Mouse (Mus musculus) myocyte (in vitro differentiated cells): ENCODE data around the gene Ddx47. TPM values are rescaled to one million over a fixed set of nuclear protein-coding genes. Genes with fewer than 3 reads are reported as not detected.

Source experiments
- H3K27me3 ChIP-seq: one replicate; pipeline ENCODE4 v1.6.1; 2011; ENCODE audit not compliant: control insufficient read depth, insufficient read depth, insufficient read length
- H3K36me3 ChIP-seq: one replicate; pipeline ENCODE4 v1.6.1; 2011; ENCODE audit not compliant: control insufficient read depth, insufficient read depth
- H3K4me2 ChIP-seq: one replicate; pipeline ENCODE4 v1.6.1; 2011; ENCODE audit warnings: low read depth, control low read depth
- H3K4me3 ChIP-seq: one replicate; pipeline ENCODE4 v1.5.1; 2011; ENCODE audit warnings: mild to moderate bottlenecking, control low read depth, moderate library complexity
- H3K79me2 ChIP-seq: one replicate; pipeline ENCODE4 v1.6.1; 2011; ENCODE audit not compliant: control insufficient read depth, insufficient read depth
- H3ac ChIP-seq: one replicate; pipeline ENCODE4 v1.6.1; 2011; ENCODE audit not compliant: control insufficient read depth, insufficient read length
- CEBPB ChIP-seq: IDR thresholded peaks from 2 replicates; pipeline ENCODE4 v1.6.1; 2011; ENCODE audit warnings: mild to moderate bottlenecking, moderate library complexity; ENCODE audit not compliant: poor library complexity, insufficient read depth, severe bottlenecking
- E2F4 ChIP-seq: IDR thresholded peaks from one replicate; pipeline ENCODE4 v1.6.1; 2011; ENCODE audit warnings: mild to moderate bottlenecking, control low read depth, moderate library complexity; ENCODE audit not compliant: insufficient read depth
- MAX ChIP-seq: IDR thresholded peaks from one replicate; pipeline ENCODE4 v1.6.1; 2011; ENCODE audit warnings: low read depth, mild to moderate bottlenecking, control low read depth
- MYOD1 ChIP-seq, 3 experiments: IDR thresholded peaks; one replicate each; pipeline ENCODE4 v1.6.1; 2011; ENCODE audit warnings: control low read depth in 2 of 3, low read depth in 2 of 3, mild to moderate bottlenecking in 2 of 3, moderate library complexity in 1 of 3; ENCODE audit not compliant: insufficient read length in 2 of 3, control insufficient read depth in 1 of 3
- MYOG ChIP-seq, 3 experiments: IDR thresholded peaks; one replicate each; pipeline ENCODE4 v1.6.1; 2011; ENCODE audit warnings: control low read depth in 2 of 3, low read depth in 2 of 3, mild to moderate bottlenecking in 2 of 3; ENCODE audit not compliant: insufficient read length in 2 of 3, control insufficient read depth in 1 of 3, insufficient read depth in 1 of 3
- POLR2A ChIP-seq: IDR thresholded peaks from one replicate; pipeline ENCODE4 v1.6.1; 2011; ENCODE audit warnings: low read depth, mild to moderate bottlenecking, control low read depth, moderate library complexity; ENCODE audit not compliant: insufficient read length
- POLR2AphosphoS2 ChIP-seq: IDR thresholded peaks from one replicate; pipeline ENCODE4 v1.6.1; 2011; ENCODE audit warnings: low read depth, control low read depth; ENCODE audit not compliant: insufficient read length
- REST ChIP-seq: IDR thresholded peaks from one replicate; pipeline ENCODE4 v1.6.1; 2011; ENCODE audit warnings: mild to moderate bottlenecking, control low read depth, moderate library complexity; ENCODE audit not compliant: insufficient read depth, insufficient read length
- SRF ChIP-seq: IDR thresholded peaks from one replicate; pipeline ENCODE4 v1.6.1; 2011; ENCODE audit warnings: low read depth; ENCODE audit not compliant: control insufficient read depth, insufficient read length
- TCF12 ChIP-seq: IDR thresholded peaks from one replicate; pipeline ENCODE4 v1.6.1; 2011; ENCODE audit warnings: mild to moderate bottlenecking, control low read depth; ENCODE audit not compliant: poor library complexity, insufficient read depth, severe bottlenecking
- TCF3 ChIP-seq: IDR thresholded peaks from one replicate; pipeline ENCODE4 v1.6.1; 2011; ENCODE audit warnings: low read depth, control low read depth; ENCODE audit not compliant: insufficient read length
- USF1 ChIP-seq: IDR thresholded peaks from one replicate; pipeline ENCODE4 v1.6.1; 2011; ENCODE audit warnings: low read depth, mild to moderate bottlenecking, control low read depth, moderate library complexity
- polyA plus RNA-seq: library from polyadenylated mRNA; unstranded; fragments of >200 nt; fragmentation: generic; extraction: Trizol; gene quantifications from one replicate; pipeline ENCODE4 v1.2.1, GENCODE M21; 2012; ENCODE audit warnings: missing spikeins

Ddx47 gene
- polyA plus RNA-seq, 1 experiment, result 53.6 TPM

GRCm38 (mm10) chr6:135019564-135019963 lies 8.2 kb downstream of the Ddx47 start:
- TF ChIP-seq SRF (no peak), E2F4 (no peak), POLR2AphosphoS2 (no peak), CEBPB (no peak), TCF12 (no peak), REST (no peak), TCF3 (no peak), MYOG (IDR thresholded peaks at IDR 0.05; ENCODE audit: control insufficient read depth in 1 of 3, insufficient read depth in 1 of 3, insufficient read length in 2 of 3, low read depth in 2 of 3) (no peak), POLR2A (no peak), MAX (no peak), USF1 (no peak), MYOD1 (IDR thresholded peaks at IDR 0.05; ENCODE audit: control insufficient read depth in 1 of 3, insufficient read length in 2 of 3, low read depth in 2 of 3) (no peak)
- Histone ChIP-seq H3K36me3 (peaks cover 61% of the 10 kb centered on the region), H3K4me2 (no peak overlapping the region), H3K79me2 (no peaks in the 10 kb centered on the region), H3K4me3 (no peak overlapping the region), H3ac (no peak overlapping the region), H3K27me3 (no peaks in the 10 kb centered on the region)

GRCm38 (mm10) chr6:135021633-135022032 lies 10.2 kb downstream of the Ddx47 start:
- TF ChIP-seq REST (no peak), USF1 (no peak), MYOD1 (IDR thresholded peaks at IDR 0.05; ENCODE audit: control insufficient read depth in 1 of 3, insufficient read length in 2 of 3, low read depth in 2 of 3) (no peak), CEBPB (no peak), TCF3 (no peak), POLR2A (no peak), MYOG (IDR thresholded peaks at IDR 0.05; ENCODE audit: control insufficient read depth in 1 of 3, insufficient read depth in 1 of 3, insufficient read length in 2 of 3, low read depth in 2 of 3) (no peak), E2F4 (no peak), TCF12 (no peak), MAX (no peak), SRF (no peak)
- Histone ChIP-seq H3K79me2 (no peaks in the 10 kb centered on the region), H3K4me2 (no peak overlapping the region), H3K4me3 (no peak overlapping the region), H3K36me3 (peaks cover 48% of the 10 kb centered on the region), H3K27me3 (no peaks in the 10 kb centered on the region), H3ac (no peak overlapping the region)

GRCm38 (mm10) chr6:135023379-135023778 lies 12.0 kb downstream of the Ddx47 start:
- no peak for TF ChIP-seq MYOD1 (IDR thresholded peaks at IDR 0.05; ENCODE audit: control insufficient read depth in 1 of 3, insufficient read length in 2 of 3, low read depth in 2 of 3)
- no peak for TF ChIP-seq USF1
- TF ChIP-seq MYOG (IDR thresholded peaks at IDR 0.05; ENCODE audit: control insufficient read depth in 1 of 3, insufficient read depth in 1 of 3, insufficient read length in 2 of 3, low read depth in 2 of 3), result no peak
- no peak for TF ChIP-seq TCF12
- TF ChIP-seq MAX, result no peak
- TF ChIP-seq TCF3, result no peak
- TF ChIP-seq SRF, result no peak
- TF ChIP-seq POLR2AphosphoS2, result no peak
- no peak for TF ChIP-seq REST
- no peak for TF ChIP-seq CEBPB
- no peak for TF ChIP-seq POLR2A
- no peak for TF ChIP-seq E2F4
- Histone ChIP-seq H3K27me3 (no peaks in the 10 kb centered on the region), H3K79me2 (no peaks in the 10 kb centered on the region), H3K4me3 (no peak overlapping the region), H3ac (no peak overlapping the region), H3K36me3 (peaks cover 33% of the 10 kb centered on the region), H3K4me2 (no peak overlapping the region)

GRCm38 (mm10) chr6:135024781-135025420 lies 13.5 kb downstream of the Ddx47 start:
- H3K4me3 ChIP-seq, result no peak overlapping the region
- H3K27me3 ChIP-seq, result no peaks in the 10 kb centered on the region
- H3K4me2 ChIP-seq, result no peak overlapping the region
- H3ac ChIP-seq, result no peak overlapping the region
- no peaks in the 10 kb centered on the region for H3K79me2 ChIP-seq
- peaks cover 20% of the 10 kb centered on the region for H3K36me3 ChIP-seq
- TF ChIP-seq TCF12 (no peak), MYOD1 (IDR thresholded peaks at IDR 0.05; ENCODE audit: control insufficient read depth in 1 of 3, insufficient read length in 2 of 3, low read depth in 2 of 3) (no peak), CEBPB (no peak), POLR2AphosphoS2 (no peak)

GRCm38 (mm10) chr6:135026232-135026631 lies 14.8 kb downstream of the Ddx47 start:
- TF ChIP-seq REST (no peak), SRF (no peak), TCF12 (no peak), TCF3 (no peak), USF1 (no peak), E2F4 (no peak), CEBPB (no peak), POLR2A (no peak), MYOG (IDR thresholded peaks at IDR 0.05; ENCODE audit: control insufficient read depth in 1 of 3, insufficient read depth in 1 of 3, insufficient read length in 2 of 3, low read depth in 2 of 3) (no peak)
- H3K4me3 ChIP-seq, result no peak overlapping the region
- H3K27me3 ChIP-seq, result no peaks in the 10 kb centered on the region
- peaks cover 15% of the 10 kb centered on the region for H3K36me3 ChIP-seq
- H3ac ChIP-seq, result no peak overlapping the region
- no peak overlapping the region for H3K4me2 ChIP-seq
- no peaks in the 10 kb centered on the region for H3K79me2 ChIP-seq
